Mouse (Mus musculus) CD4-positive, CD25-positive, alpha-beta regulatory T cell, adult 4 months (primary cell): Measurements from ENCODE around the gene Asb6. TPM values are rescaled to one million over a fixed set of nuclear protein-coding genes. Genes with fewer than 3 reads are reported as not detected.

Experiments
- ATAC-seq: one replicate; pipeline ENCODE4 v1.8.0; 2017
- polyA plus RNA-seq, 2 experiments: library from polyadenylated mRNA; unstranded; fragments of 100-300 nt; shearing (Covaris generic); gene quantifications; one replicate each; pipeline ENCODE4 v1.2.1; 2017

The Asb6 gene
- polyA plus RNA-seq, result 10 to 100 TPM; 33.1 to 65.6 TPM

- ATAC-seq, result no peak
These were observed at the start of gene Asb6 for GRCm38 (mm10) chr2:30830283-30830795. Gene Asb6 (minus strand): TSS chr2:30830333.

GRCm38 (mm10) chr2:30879481-30879880 lies 49.3 kb upstream of the Asb6 start:
- ATAC-seq, result no peak

GRCm38 (mm10) chr2:30875621-30876432 lies 45.7 kb upstream of the Asb6 start:
- no peak for ATAC-seq

GRCm38 (mm10) chr2:30875096-30875495 lies 45.0 kb upstream of the Asb6 start:
- no peak for ATAC-seq

- no peak for ATAC-seq
These were observed 44.3 kb upstream of the Asb6 start for GRCm38 (mm10) chr2:30874445-30874844.

- no peak for ATAC-seq
These were observed 42.5 kb upstream of the Asb6 start for GRCm38 (mm10) chr2:30872669-30873068.

GRCm38 (mm10) chr2:30870863-30871262 lies 40.7 kb upstream of the Asb6 start:
- ATAC-seq, result no peak

GRCm38 (mm10) chr2:30865426-30865825 lies 35.3 kb upstream of the Asb6 start:
- no peak for ATAC-seq

- ATAC-seq, result no peak
These were observed 34.8 kb upstream of the Asb6 start for GRCm38 (mm10) chr2:30864968-30865381.

GRCm38 (mm10) chr2:30863574-30863973 lies 33.4 kb upstream of the Asb6 start:
- no peak for ATAC-seq

- no peak for ATAC-seq
These were observed 31.9 kb upstream of the Asb6 start for GRCm38 (mm10) chr2:30862081-30862480.

GRCm38 (mm10) chr2:30859782-30860181 lies 29.6 kb upstream of the Asb6 start:
- ATAC-seq, result no peak

- no peak for ATAC-seq
These were observed 26.9 kb upstream of the Asb6 start for GRCm38 (mm10) chr2:30857076-30857475.

GRCm38 (mm10) chr2:30852771-30853313 lies 22.7 kb upstream of the Asb6 start:
- ATAC-seq, result no peak

- ATAC-seq, result no peak
These were observed 20.4 kb upstream of the Asb6 start for GRCm38 (mm10) chr2:30850581-30850980.

- ATAC-seq, result no peak
These were observed 18.1 kb upstream of the Asb6 start for GRCm38 (mm10) chr2:30848184-30848583.

- ATAC-seq, result no peak
These were observed 16.6 kb upstream of the Asb6 start for GRCm38 (mm10) chr2:30846723-30847122.

GRCm38 (mm10) chr2:30846236-30846635 lies 16.1 kb upstream of the Asb6 start:
- ATAC-seq, result no peak

- ATAC-seq, result no peak
These were observed 15.3 kb upstream of the Asb6 start for GRCm38 (mm10) chr2:30845152-30846070.

- ATAC-seq, result no peak
These were observed 12.5 kb upstream of the Asb6 start for GRCm38 (mm10) chr2:30842615-30843014.

- ATAC-seq, result no peak
These were observed 6.3 kb upstream of the Asb6 start for GRCm38 (mm10) chr2:30836238-30836990.

- ATAC-seq, result no peak
These were observed 4.4 kb upstream of the Asb6 start, which contains the start of gene Prrx2 for GRCm38 (mm10) chr2:30834373-30835022. Gene Prrx2 (plus strand): TSS chr2:30834972.
